Mouse (Mus musculus) cerebellum, adult 2 months (tissue): ENCODE measurements around the gene Mageb18.

ENCODE experiments used
- CTCF ChIP-seq: fragments of 200-500 bp; IDR thresholded peaks from 2 replicates; pipeline ENCODE4 v1.5.1; 2011; ENCODE audit warnings: low read depth, mild to moderate bottlenecking, control low read depth, low read length, moderate library complexity, borderline replicate concordance; ENCODE audit not compliant: insufficient read depth
- POLR2A ChIP-seq: fragments of 200-500 bp; IDR thresholded peaks from 2 replicates; pipeline ENCODE4 v1.6.1; 2011; ENCODE audit warnings: low read length, control low read depth, borderline replicate concordance; ENCODE audit not compliant: insufficient read depth

GRCm38 (mm10) chrX:92527826-92528225, 71.5 kb downstream of the Mageb18 start:
- no peak for TF ChIP-seq CTCF
- no peak for TF ChIP-seq POLR2A
